Mouse (Mus musculus): Measurements from ENCODE around the gene Atl1.

- TF ChIP-seq CTCF (IDR thresholded peaks at IDR 0.05; ENCODE audit: low read depth, low read length) (no peak), POLR2A (IDR thresholded peaks at IDR 0.05; ENCODE audit: extremely low read depth, insufficient read depth, low read length) (no peak)
Observed at GRCm38 (mm10) chr12:69926716-69927115, 34.3 kb downstream of the Atl1 start.

All from liver, adult 2 months (tissue).